Mouse (Mus musculus) brain, embryonic 14.5 days (tissue): Measurements from ENCODE around the gene Cdk4.

Source experiments
- CTCF ChIP-seq: fragments of 200-500 bp; IDR thresholded peaks from 2 replicates; pipeline ENCODE4 v1.5.1; 2012; ENCODE audit warnings: inconsistent platforms, mild to moderate bottlenecking, moderate library complexity, borderline replicate concordance; ENCODE audit not compliant: insufficient read depth, insufficient read length; ENCODE audit errors: extremely low read depth
- POLR2A ChIP-seq: fragments of 200-500 bp; IDR thresholded peaks from 2 replicates; pipeline ENCODE4 v1.6.1; 2012; ENCODE audit warnings: mild to moderate bottlenecking, inconsistent platforms, borderline replicate concordance; ENCODE audit not compliant: poor library complexity, insufficient read depth, insufficient read length, severe bottlenecking; ENCODE audit errors: extremely low read depth

- no peak for TF ChIP-seq CTCF
- TF ChIP-seq POLR2A, result peak; percentile 70; the same call in 1 of the 2 replicates
These were observed at the start of gene Cdk4 for GRCm38 (mm10) chr10:127063239-127063872.
